Mouse (Mus musculus): ENCODE data around the gene Nhp2. TPM values are rescaled to one million over a fixed set of nuclear protein-coding genes. Genes with fewer than 3 reads are reported as not detected.
"Not testable (repeated sequence)": the region's sequence is repeated elsewhere in the genome, so short reads cannot be mapped to it uniquely, and the experiment has no call there.

Gene Nhp2
- polyA plus RNA-seq, 2 experiments, result 78.3 to 136 TPM

DNA sequence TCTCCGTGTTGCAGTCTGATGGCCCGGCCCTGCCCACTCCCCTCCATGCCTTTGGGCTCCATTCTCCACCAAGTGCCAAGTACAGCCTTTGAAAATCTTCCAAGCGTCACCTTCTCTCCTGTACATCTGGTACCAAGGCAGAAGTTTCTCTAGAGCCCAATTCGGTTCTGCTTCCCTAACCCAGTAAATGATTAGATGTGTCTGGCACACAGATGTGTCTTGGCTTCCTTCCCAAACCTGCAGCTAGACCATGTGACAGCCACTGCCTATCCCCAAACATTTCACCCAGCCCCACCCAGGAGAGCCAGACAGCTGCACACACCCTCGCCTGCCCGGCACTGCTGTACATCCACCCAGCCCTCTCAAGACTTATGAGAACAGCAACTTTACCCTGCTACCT, 39.2 kb downstream of the Nhp2 start:
- H3K36me3 ChIP-seq (replicated peaks; ENCODE audit: control insufficient read depth, insufficient read depth, low read depth), result no peaks in the 10 kb centered on the region
- no peak overlapping the region for H3K9ac ChIP-seq (replicated peaks)

GRCm38 (mm10) chr11:51661867-51662365, 42.4 kb downstream of the Nhp2 start:
- 76% methylated on average over 16 of the region's 16 CpGs for WGBS (ENCODE audit: insufficient replicate concordance)
- TF ChIP-seq EP300 (IDR thresholded peaks at IDR 0.05; ENCODE audit: low read depth) (no peak), CTCF (IDR thresholded peaks at IDR 0.05; ENCODE audit: low read depth) (no peak)

More for the DNA sequence above, 39.2 kb downstream of the Nhp2 start:
- ATAC-seq (ENCODE audit: insufficient read depth) (0 out of 2 replicates have a peak, but pooled peaks have one; percentile 39), DNase-seq (ENCODE audit: low read depth in 3 of 3, low spot score in 3 of 3) (no peak)
- TF ChIP-seq CTCF (IDR thresholded peaks at IDR 0.05; ENCODE audit: low read depth) (no peak), EP300 (IDR thresholded peaks at IDR 0.05; ENCODE audit: low read depth) (no peak)
- Histone ChIP-seq H3K4me1 (replicated peaks; ENCODE audit: control insufficient read depth in 2 of 2, insufficient read depth in 2 of 2, low read length in 1 of 2) (peaks cover 0 to 8% of the 10 kb centered on the region in 2 experiments; a peak in 2 of 4 replicates), H3K27ac (no peak overlapping the region), H3K27me3 (ENCODE audit: control insufficient read depth, insufficient read depth, low read length) (no peaks in the 10 kb centered on the region), H3K9me3 (ENCODE audit: control insufficient read depth, low read length) (no peaks in the 10 kb centered on the region), H3K4me3 (ENCODE audit: insufficient read depth in 1 of 2, low read depth in 2 of 2, low read length in 2 of 2) (no peak overlapping the region), H3K4me2 (ENCODE audit: low read depth) (no peak overlapping the region)
- 42% methylated on average over 6 of the region's 6 CpGs for WGBS (ENCODE audit: insufficient replicate concordance)

GRCm38 (mm10) chr11:51662632-51663031, 43.1 kb downstream of the Nhp2 start:
- H3K4me1 ChIP-seq (replicated peaks; ENCODE audit: control insufficient read depth in 2 of 2, insufficient read depth in 2 of 2, low read length in 1 of 2), result peaks cover 0 to 8% of the 10 kb centered on the region in 2 experiments; a peak in 2 of 4 replicates
- 77% methylated on average over 7 of the region's 7 CpGs for WGBS (ENCODE audit: insufficient replicate concordance)
- TF ChIP-seq CTCF (IDR thresholded peaks at IDR 0.05; ENCODE audit: low read depth) (no peak), EP300 (IDR thresholded peaks at IDR 0.05; ENCODE audit: low read depth) (no peak)
- no peak overlapping the region for H3K27ac ChIP-seq
- no peak overlapping the region for H3K9ac ChIP-seq (replicated peaks)
- no peak overlapping the region for H3K4me2 ChIP-seq (ENCODE audit: low read depth)
- H3K4me3 ChIP-seq (ENCODE audit: insufficient read depth in 1 of 2, low read depth in 2 of 2, low read length in 2 of 2), result no peak overlapping the region
- H3K9me3 ChIP-seq (ENCODE audit: control insufficient read depth, low read length), result no peaks in the 10 kb centered on the region
- DNase-seq (ENCODE audit: low read depth in 3 of 3, low spot score in 3 of 3) (no peak), ATAC-seq (ENCODE audit: insufficient read depth) (no peak)
- H3K27me3 ChIP-seq (ENCODE audit: control insufficient read depth, insufficient read depth, low read length), result no peaks in the 10 kb centered on the region
- no peaks in the 10 kb centered on the region for H3K36me3 ChIP-seq (replicated peaks; ENCODE audit: control insufficient read depth, insufficient read depth, low read depth)

More at GRCm38 (mm10) chr11:51661867-51662365, 42.4 kb downstream of the Nhp2 start:
- H3K9ac ChIP-seq (replicated peaks), result no peak overlapping the region
- H3K36me3 ChIP-seq (replicated peaks; ENCODE audit: control insufficient read depth, insufficient read depth, low read depth), result no peaks in the 10 kb centered on the region
- peaks cover 0 to 8% of the 10 kb centered on the region in 2 experiments; a peak in 2 of 4 replicates for H3K4me1 ChIP-seq (replicated peaks; ENCODE audit: control insufficient read depth in 2 of 2, insufficient read depth in 2 of 2, low read length in 1 of 2)
- H3K27ac ChIP-seq, result no peak overlapping the region
- no peak overlapping the region for H3K4me3 ChIP-seq (ENCODE audit: insufficient read depth in 1 of 2, low read depth in 2 of 2, low read length in 2 of 2)
- H3K4me2 ChIP-seq (ENCODE audit: low read depth), result no peak overlapping the region
- H3K27me3 ChIP-seq (ENCODE audit: control insufficient read depth, insufficient read depth, low read length), result no peaks in the 10 kb centered on the region
- no peak for DNase-seq (ENCODE audit: low read depth in 3 of 3, low spot score in 3 of 3)
- ATAC-seq (ENCODE audit: insufficient read depth), result no peak
- no peaks in the 10 kb centered on the region for H3K9me3 ChIP-seq (ENCODE audit: control insufficient read depth, low read length)

- not testable (repeated sequence) for H3K4me2 ChIP-seq (ENCODE audit: low read depth); H3K9ac ChIP-seq (replicated peaks); H3K36me3 ChIP-seq (replicated peaks; ENCODE audit: control insufficient read depth, insufficient read depth, low read depth); H3K4me3 ChIP-seq (ENCODE audit: insufficient read depth in 1 of 2, low read depth in 2 of 2, low read length in 2 of 2); ATAC-seq (ENCODE audit: insufficient read depth); H3K27me3 ChIP-seq (ENCODE audit: control insufficient read depth, insufficient read depth, low read length); H3K27ac ChIP-seq; H3K4me1 ChIP-seq (replicated peaks; ENCODE audit: control insufficient read depth in 2 of 2, insufficient read depth in 2 of 2, low read length in 1 of 2); DNase-seq (ENCODE audit: low read depth in 3 of 3, low spot score in 3 of 3); H3K9me3 ChIP-seq (ENCODE audit: control insufficient read depth, low read length)
- 84% methylated on average over 7 of the region's 7 CpGs for WGBS (ENCODE audit: insufficient replicate concordance)
These were observed 45.2 kb downstream of the Nhp2 start for GRCm38 (mm10) chr11:51664747-51665146.

GRCm38 (mm10) chr11:51670846-51671245, 51.3 kb downstream of the Nhp2 start:
- Histone ChIP-seq H3K27ac (no peak overlapping the region), H3K27me3 (ENCODE audit: control insufficient read depth, insufficient read depth, low read length) (no peaks in the 10 kb centered on the region), H3K9me3 (ENCODE audit: control insufficient read depth, low read length) (no peaks in the 10 kb centered on the region), H3K9ac (replicated peaks) (no peak overlapping the region), H3K4me3 (ENCODE audit: insufficient read depth in 1 of 2, low read depth in 2 of 2, low read length in 2 of 2) (no peak overlapping the region), H3K36me3 (replicated peaks; ENCODE audit: control insufficient read depth, insufficient read depth, low read depth) (no peaks in the 10 kb centered on the region), H3K4me2 (ENCODE audit: low read depth) (no peak overlapping the region), H3K4me1 (replicated peaks; ENCODE audit: control insufficient read depth in 2 of 2, insufficient read depth in 2 of 2, low read length in 1 of 2) (no peaks in the 10 kb centered on the region)
- no peak for TF ChIP-seq CTCF (IDR thresholded peaks at IDR 0.05; ENCODE audit: low read depth)
- no peak for TF ChIP-seq EP300 (IDR thresholded peaks at IDR 0.05; ENCODE audit: low read depth)
- WGBS (ENCODE audit: insufficient replicate concordance), result 66% methylated on average over 6 of the region's 7 CpGs
- DNase-seq (ENCODE audit: low read depth in 3 of 3, low spot score in 3 of 3), result no peak
- no peak for ATAC-seq (ENCODE audit: insufficient read depth)

Data from liver, embryonic 14.5 days (tissue).